Mouse (Mus musculus) liver, adult (tissue): ENCODE results near the gene 2410004B18Rik.

Source experiments
- GATA4 ChIP-seq: IDR thresholded peaks from 2 replicates; pipeline ENCODE4 v1.6.1; 2014; ENCODE audit warnings: mild to moderate bottlenecking, low read length; ENCODE audit not compliant: insufficient replicate concordance

Gene 2410004B18Rik

DNA sequence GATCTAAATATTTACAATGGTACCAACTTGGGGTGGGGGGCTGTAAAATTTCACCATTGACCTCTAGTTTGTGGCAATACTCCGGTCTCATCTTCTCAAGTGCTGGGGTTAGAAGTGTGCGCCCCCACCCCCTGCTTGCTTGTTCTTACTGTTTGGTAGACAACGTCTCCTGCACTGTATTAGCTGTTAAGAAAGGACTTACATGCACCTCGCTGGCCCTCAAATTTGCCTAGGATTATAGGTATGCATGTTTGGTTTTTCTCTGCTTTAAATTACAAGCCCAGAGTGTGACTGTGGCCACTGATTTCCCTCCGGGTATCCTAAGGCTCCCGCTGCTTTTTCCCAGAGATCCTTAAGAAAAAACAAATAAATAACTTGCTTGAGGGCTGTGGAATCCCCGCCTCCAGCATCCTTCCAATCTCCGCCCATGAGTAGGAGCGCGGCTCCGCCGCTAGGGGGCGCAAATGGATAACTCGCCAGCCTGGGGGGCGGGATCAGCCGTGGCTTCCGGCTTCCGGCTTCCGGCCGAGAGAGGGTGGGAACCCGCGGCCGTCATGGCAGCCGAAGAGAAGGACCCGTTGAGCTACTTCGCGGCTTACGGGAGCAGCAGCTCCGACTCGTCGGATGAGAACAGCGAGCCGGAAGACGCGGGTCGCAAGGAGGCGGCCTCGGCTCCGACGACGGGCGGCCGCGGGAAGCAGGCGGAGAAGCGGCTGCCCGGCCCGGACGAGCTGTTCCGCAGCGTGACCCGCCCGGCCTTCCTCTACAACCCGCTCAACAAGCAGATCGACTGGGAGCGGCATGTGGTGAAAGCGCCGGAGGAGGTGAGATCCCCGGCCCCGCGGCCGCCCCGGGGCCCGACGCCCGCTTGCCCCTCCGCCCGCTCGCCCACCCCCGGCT is at the start of gene 2410004B18Rik:
2410004B18Rik (plus strand) TSS at position 510 of the 900 bp plus-strand sequence.
- TF ChIP-seq GATA4: peak; percentile 52; the same call in 1 of the 2 replicates

DNA sequence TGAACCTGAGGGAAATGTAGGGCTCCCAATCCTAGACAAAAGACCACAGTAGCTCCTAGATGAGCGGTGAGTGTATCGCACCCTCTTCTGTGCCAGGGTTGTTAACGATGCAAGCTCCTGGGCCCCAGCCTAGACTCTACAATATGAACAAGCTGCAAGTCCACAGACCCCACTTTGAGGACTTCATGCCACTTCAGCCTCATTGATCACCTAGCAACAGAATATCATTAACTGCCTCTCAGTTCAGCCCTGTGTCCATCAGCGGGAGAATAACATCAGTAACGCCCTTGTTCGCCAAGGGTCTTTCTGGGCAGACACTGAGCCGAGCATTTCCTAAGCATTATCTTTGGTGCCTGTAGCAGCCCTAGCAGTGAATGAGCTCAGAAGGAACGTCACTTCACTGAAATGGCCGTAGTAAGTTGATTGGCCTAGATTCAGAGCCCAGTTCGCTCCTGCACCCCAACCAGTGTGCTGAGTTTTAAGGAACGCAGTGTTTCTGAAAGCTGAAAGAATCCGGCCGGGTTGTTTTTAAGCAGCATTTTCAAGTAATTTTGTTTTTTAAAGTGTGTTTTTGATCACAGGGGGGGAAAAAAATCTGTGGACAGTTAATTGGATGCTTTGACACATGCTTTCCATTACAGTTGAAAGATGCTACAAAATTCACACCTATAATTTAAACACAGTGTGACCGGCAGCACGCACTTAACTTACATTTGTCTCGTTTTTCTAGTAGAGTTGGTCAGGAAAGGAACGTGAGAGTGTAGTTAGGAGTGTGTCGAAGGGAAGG is 47.3 kb upstream of the 2410004B18Rik start:
- no peak for TF ChIP-seq GATA4

- TF ChIP-seq GATA4: no peak
Observed at GRCm38 (mm10) chr3:145892451-145892850, 45.4 kb upstream of the 2410004B18Rik start.

DNA sequence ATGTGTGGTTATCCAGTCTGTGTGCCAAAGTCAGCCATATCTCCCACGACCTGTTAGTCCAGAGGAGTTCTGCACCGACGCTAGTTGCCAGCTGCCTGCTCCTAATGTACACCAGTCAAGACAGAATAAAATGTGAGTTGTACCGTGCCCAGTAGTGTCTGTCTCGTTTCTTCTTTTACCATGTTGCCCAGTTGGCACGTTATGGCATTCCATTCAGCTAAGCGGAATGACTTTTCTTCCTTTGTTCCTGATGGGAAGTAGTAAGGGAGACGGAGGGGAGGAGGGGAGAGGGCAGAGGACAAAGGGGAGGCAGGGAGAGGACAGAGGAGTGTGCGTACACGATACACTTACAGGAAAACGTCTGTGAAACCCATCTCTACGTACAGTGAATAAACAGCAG is 43.7 kb upstream of the 2410004B18Rik start:
- no peak for TF ChIP-seq GATA4

DNA sequence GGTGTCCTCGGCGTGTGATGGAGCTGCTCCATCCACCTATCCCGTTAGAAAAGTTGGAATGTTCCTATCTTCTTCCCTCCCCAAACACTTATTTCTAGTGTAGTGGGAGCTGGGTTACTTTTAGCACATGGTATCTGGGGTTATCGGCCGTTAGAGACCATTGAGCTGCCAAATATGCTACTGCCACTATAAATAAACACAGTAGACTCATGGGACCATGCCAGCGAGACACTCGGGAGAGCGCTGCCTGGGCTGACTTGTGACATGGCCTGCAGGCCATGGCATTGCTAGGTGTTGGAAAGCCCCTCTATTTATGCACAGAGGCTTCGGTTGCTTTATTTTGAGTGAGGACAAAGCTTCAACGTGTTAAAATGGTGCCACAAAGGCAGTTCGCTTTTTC is 40.1 kb upstream of the 2410004B18Rik start:
- TF ChIP-seq GATA4: no peak

DNA sequence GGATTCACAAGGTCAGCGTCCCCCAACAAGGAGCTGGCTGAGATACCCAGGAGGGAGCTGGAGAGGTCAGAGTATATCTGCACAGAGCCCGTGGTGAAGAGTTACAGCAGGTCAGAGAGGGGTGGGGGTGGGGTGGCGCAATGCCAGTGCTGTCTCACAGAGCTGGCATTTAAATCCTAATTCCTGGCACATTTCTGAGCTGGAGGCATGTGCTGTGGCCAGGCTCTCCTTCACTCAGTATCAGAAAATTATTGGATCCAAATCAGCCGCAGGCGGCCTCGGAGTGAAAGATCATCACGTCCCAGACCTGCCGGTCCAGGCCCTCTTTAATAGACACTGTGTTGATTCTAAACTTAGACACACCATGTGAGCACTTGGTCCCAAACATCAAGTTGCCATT is 38.0 kb upstream of the 2410004B18Rik start:
- no peak for TF ChIP-seq GATA4

DNA sequence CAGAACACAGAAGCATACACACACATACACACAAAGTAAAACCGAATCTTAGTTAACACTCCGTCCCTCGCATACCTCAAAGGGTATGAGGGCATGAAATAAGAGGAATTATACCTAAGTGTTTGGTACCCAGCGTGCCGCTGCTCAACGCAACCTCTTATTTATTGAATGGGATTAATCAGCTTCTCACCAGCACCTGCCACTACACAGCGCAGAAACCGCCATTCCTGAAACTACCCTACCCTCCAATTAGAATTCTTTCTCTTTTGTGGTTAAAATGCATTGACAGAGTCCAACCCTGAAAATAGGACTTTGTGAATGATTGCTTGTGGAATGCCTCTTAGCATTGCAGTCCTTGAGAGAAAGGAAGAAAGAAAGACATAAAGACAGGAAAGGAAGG is 34.3 kb upstream of the 2410004B18Rik start:
- TF ChIP-seq GATA4: no peak

DNA sequence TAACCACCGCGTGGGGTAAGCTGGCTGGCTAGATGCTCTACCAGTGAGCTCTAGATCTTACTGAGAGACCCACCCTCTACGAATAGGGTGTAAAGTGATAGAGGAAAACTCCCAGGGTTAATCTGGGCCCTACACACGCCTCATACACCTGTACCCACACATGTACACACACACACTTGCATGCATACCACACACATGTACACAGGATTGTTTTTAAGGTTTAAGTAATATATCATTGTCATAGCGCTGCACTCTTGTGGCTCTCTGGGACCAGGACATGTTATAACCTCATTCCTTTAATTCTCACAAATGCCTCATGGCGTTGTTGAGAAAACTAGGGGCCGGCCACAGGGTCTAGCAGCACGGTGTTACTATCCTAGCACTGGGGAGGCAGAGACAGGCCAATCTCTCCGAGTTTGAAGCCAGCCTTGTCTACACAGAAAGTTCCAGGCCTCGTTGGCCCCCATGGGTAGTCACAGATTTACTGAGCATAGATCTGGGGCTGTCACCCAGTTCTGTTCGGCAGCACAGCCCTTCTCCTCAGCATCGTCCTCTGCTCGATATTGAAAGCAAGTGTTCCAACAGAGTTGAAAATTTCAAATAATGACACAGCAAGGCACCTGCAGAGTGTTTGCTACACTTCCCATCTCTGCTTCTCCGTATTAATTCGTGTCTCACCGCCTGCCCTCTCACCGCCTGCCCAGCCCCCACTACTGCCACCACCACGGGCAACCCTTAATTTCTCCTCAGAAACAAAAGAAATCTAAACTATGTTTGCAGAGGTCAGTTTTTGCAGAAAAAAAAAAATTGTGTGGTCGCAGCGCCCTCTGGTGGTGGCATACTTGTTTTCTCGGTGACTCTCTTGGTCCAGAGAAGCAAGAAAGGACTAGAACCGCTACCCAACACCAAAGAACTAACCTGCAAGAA is 32.7 kb upstream of the 2410004B18Rik start:
- no peak for TF ChIP-seq GATA4

DNA sequence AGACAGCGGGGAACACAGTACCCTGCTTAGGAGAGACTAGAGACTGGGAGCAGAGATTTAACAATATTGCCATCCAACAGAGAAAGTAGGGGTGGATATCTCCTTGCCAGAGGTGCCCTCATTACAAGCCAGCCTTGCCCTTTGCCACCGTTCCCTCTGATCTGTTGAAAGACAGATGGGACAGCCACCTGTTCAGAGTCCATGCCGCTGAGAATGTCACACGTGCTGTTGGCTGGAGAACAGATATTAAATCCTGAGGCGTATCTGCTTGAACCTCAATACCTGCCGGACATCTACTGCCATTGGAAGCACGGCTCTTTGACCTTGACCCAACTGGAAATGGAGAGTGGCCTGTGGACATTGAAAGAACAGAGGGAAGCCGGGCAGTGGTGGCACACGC is 31.2 kb upstream of the 2410004B18Rik start:
- no peak for TF ChIP-seq GATA4

DNA sequence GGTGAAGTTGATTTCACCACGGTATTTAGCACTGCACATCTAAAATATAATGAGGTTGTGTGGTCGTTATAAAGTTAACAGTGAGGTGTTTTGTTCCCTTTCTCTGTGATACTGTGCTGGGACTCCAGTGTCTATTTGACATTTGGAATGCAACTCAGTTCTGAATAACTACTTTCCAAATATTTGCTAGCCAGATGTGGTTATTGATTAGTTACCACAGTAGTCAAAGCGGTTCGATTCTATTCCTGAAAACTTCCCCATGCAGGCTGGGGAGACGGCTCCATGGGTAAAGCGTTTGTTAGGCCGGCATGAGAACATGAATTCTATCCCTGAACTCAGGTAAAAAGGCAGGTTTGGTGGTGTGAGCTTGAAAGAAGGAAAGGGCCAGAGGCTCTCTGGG is 25.3 kb upstream of the 2410004B18Rik start:
- TF ChIP-seq GATA4: no peak

DNA sequence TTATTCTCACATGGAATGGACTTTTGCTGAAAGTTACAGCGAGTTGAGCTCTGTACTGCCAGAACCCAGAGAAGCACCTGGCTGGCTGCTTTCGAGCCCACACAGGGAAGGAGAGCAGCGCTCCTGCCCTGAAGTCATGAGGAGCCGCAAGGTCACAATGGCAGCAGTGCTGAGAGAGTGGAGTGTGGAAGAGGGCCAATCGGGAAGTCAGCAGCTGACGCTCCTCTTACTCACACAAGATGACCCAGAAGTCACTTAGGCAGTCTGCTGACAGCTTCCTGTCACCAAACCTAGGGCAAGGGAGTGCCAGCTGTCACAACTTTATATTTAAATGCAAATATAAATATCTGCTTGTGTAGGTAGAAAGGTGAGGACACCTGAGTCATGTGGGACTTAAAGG is 24.6 kb upstream of the 2410004B18Rik start:
- no peak for TF ChIP-seq GATA4

- no peak for TF ChIP-seq GATA4
Observed at GRCm38 (mm10) chr3:145916374-145916773, 21.4 kb upstream of the 2410004B18Rik start.

DNA sequence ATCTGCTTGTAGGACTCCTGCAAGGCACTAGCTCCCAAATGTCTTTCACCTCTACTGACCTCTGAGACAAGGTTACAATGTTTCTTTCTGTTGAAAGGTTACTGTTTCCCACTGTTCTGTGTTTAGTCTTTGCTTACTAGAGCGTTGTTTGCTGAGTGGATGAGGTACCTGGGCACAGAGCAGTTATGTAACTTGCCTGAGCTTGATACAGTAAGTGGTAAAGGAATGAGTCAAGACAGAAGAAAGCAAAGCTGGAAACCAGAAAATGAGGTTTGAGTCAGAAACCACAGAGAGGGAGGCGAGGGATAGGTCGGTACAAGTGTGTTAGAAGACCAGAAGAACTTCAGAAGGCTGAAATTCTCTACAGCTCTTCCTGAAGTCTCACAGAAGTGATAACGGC is 21.0 kb upstream of the 2410004B18Rik start:
- TF ChIP-seq GATA4: no peak

DNA sequence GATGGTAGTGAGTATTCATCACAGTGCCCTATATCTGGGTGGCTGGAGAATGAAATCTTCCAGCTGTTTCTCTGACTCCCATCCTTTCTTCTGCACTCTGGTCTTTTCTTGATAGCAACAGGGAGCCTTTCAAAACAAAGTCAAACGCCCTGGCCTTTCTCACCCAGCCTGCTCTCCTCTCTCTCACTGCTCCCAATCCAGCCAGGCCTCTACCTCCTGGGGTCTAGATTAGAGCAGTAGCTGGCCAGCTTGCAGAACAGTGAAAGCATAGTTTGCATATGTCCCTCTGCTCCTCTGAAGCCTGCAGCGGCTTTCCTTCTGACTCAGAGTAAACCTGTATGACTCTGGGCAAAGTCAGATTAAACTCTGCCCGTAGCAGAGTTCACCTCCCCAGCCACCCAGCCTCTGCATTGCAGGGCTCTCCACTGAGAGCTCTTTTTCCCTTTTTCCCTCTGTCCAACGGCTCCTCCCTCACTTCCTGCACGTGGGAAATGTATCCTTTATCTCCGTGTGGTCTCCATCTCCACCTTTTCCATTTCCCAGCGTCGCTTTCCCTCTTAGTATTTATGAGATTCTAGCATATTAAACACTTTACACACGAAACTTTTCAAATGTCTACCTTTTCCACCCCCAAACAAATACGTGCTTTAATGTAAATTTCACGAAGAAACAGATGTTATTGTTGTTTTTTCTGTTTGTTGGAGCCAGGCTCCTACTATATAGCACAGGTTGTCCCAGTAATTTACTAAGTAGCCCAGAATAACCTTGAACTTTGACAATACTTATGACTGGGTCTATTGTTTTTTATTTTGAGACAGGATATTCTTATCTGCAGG is 15.6 kb upstream of the 2410004B18Rik start, which contains the start of gene Bcl10:
Bcl10 (plus strand) TSS at position 786 of the 836 bp plus-strand sequence.
- no peak for TF ChIP-seq GATA4
